Mouse (Mus musculus): ENCODE data around the gene Rabep2. TPM values are rescaled to one million over a fixed set of nuclear protein-coding genes. Genes with fewer than 3 reads are reported as not detected.
A peak's percentile ranks its signal among the peaks of the same experiment; 100 is the strongest.
"Not testable (repeated sequence)": the region's sequence is repeated elsewhere in the genome, so short reads cannot be mapped to it uniquely, and the experiment has no call there.

The Rabep2 gene
- 24.6 and 27.6 TPM in 2 replicates for polyA plus RNA-seq (2014; fragmentation: Nextera tagmentation; extraction: Ambion mirVana)

GRCm38 (mm10) chr7:126428631-126429502, at the start of gene Rabep2:
Rabep2 (plus strand) TSS chr7:126428759.
- H3K36me3 ChIP-seq (ENCODE audit: control insufficient read depth, insufficient read depth, low read length): peaks cover 3% of the 10 kb centered on the region; the same call in 1 of the 2 replicates
- H3K9me3 ChIP-seq (ENCODE audit: control insufficient read depth, low read length): no peaks in the 10 kb centered on the region
- H3K4me3 ChIP-seq (ENCODE audit: low read depth, low read length): peak within 1 kb of the TSS; percentile 69
- WGBS: under 1% methylated on average over 81 of the region's 82 CpGs
- H3K27me3 ChIP-seq (replicated peaks; ENCODE audit: control insufficient read depth, insufficient read depth, low read length): no peaks in the 10 kb centered on the region
- H3K9ac ChIP-seq (ENCODE audit: low read length): peak within 1 kb of the TSS; percentile 84
- DNase-seq (ENCODE audit: low spot score): peak; percentile 100
- H3K4me1 ChIP-seq (replicated peaks; ENCODE audit: control insufficient read depth, insufficient read depth, low read length): peaks cover 12% of the 10 kb centered on the region
- peak within 1 kb of the TSS; percentile 95 for H3K27ac ChIP-seq (ENCODE audit: low read depth)
- peak within 1 kb of the TSS; percentile 71 for H3K4me2 ChIP-seq (ENCODE audit: low read length)
- ATAC-seq (replicated peaks; ENCODE audit: low FRiP score, low TSS enrichment, low read depth): peak; percentile 96

- WGBS: 86% methylated on average over 5 of the region's 5 CpGs
Measured at GRCm38 (mm10) chr7:126383565-126383964, 45.0 kb upstream of the Rabep2 start.

GRCm38 (mm10) chr7:126388185-126388584, 40.4 kb upstream of the Rabep2 start:
- no peak for DNase-seq (ENCODE audit: low spot score)
- Histone ChIP-seq H3K27me3 (replicated peaks; ENCODE audit: control insufficient read depth, insufficient read depth, low read length) (no peaks in the 10 kb centered on the region), H3K9me3 (ENCODE audit: control insufficient read depth, low read length) (no peaks in the 10 kb centered on the region), H3K9ac (ENCODE audit: low read length) (no peak overlapping the region), H3K4me3 (ENCODE audit: low read depth, low read length) (no peak overlapping the region), H3K27ac (ENCODE audit: low read depth) (no peak overlapping the region), H3K36me3 (ENCODE audit: control insufficient read depth, insufficient read depth, low read length) (peaks cover 55% of the 10 kb centered on the region), H3K4me2 (ENCODE audit: low read length) (no peak overlapping the region), H3K4me1 (replicated peaks; ENCODE audit: control insufficient read depth, insufficient read depth, low read length) (no peaks in the 10 kb centered on the region)
- WGBS: 96% methylated on average over 1 of the region's 1 CpGs
- no peak for ATAC-seq (replicated peaks; ENCODE audit: low FRiP score, low TSS enrichment, low read depth)

More at GRCm38 (mm10) chr7:126383565-126383964, 45.0 kb upstream of the Rabep2 start:
- Histone ChIP-seq H3K27ac (ENCODE audit: low read depth) (no peak overlapping the region), H3K36me3 (ENCODE audit: control insufficient read depth, insufficient read depth, low read length) (peaks cover 29% of the 10 kb centered on the region), H3K4me1 (replicated peaks; ENCODE audit: control insufficient read depth, insufficient read depth, low read length) (no peaks in the 10 kb centered on the region), H3K9me3 (ENCODE audit: control insufficient read depth, low read length) (no peaks in the 10 kb centered on the region), H3K4me2 (ENCODE audit: low read length) (no peak overlapping the region), H3K4me3 (ENCODE audit: low read depth, low read length) (no peak overlapping the region), H3K9ac (ENCODE audit: low read length) (no peak overlapping the region), H3K27me3 (replicated peaks; ENCODE audit: control insufficient read depth, insufficient read depth, low read length) (no peaks in the 10 kb centered on the region)
- ATAC-seq (replicated peaks; ENCODE audit: low FRiP score, low TSS enrichment, low read depth) (no peak), DNase-seq (ENCODE audit: low spot score) (no peak)

- not testable (repeated sequence) for H3K27ac ChIP-seq (ENCODE audit: low read depth); H3K4me1 ChIP-seq (replicated peaks; ENCODE audit: control insufficient read depth, insufficient read depth, low read length); H3K27me3 ChIP-seq (replicated peaks; ENCODE audit: control insufficient read depth, insufficient read depth, low read length); H3K9me3 ChIP-seq (ENCODE audit: control insufficient read depth, low read length); H3K4me3 ChIP-seq (ENCODE audit: low read depth, low read length); DNase-seq (ENCODE audit: low spot score); ATAC-seq (replicated peaks; ENCODE audit: low FRiP score, low TSS enrichment, low read depth); H3K9ac ChIP-seq (ENCODE audit: low read length); H3K4me2 ChIP-seq (ENCODE audit: low read length)
- WGBS: 91% methylated on average over 7 of the region's 7 CpGs
- H3K36me3 ChIP-seq (ENCODE audit: control insufficient read depth, insufficient read depth, low read length): peaks cover 36% of the 10 kb centered on the region
Measured at GRCm38 (mm10) chr7:126392086-126392884, 36.3 kb upstream of the Rabep2 start.

- H3K27me3 ChIP-seq (replicated peaks; ENCODE audit: control insufficient read depth, insufficient read depth, low read length): no peaks in the 10 kb centered on the region
- DNase-seq (ENCODE audit: low spot score) (peak; percentile 99), ATAC-seq (replicated peaks; ENCODE audit: low FRiP score, low TSS enrichment, low read depth) (peak; percentile 100)
- H3K9ac ChIP-seq (ENCODE audit: low read length): peak within 1 kb of the TSS; percentile 73
- peak within 1 kb of the TSS; percentile 84 for H3K4me2 ChIP-seq (ENCODE audit: low read length)
- H3K4me3 ChIP-seq (ENCODE audit: low read depth, low read length): peak within 1 kb of the TSS; percentile 94
- H3K36me3 ChIP-seq (ENCODE audit: control insufficient read depth, insufficient read depth, low read length): 0 out of 2 replicates have a peak, but pooled peaks cover 2% of the 10 kb centered on the region
- no peaks in the 10 kb centered on the region for H3K9me3 ChIP-seq (ENCODE audit: control insufficient read depth, low read length)
- H3K4me1 ChIP-seq (replicated peaks; ENCODE audit: control insufficient read depth, insufficient read depth, low read length): no peaks in the 10 kb centered on the region; the same call in 1 of the 2 replicates
- 0 out of 2 replicates have a peak within 1 kb of the TSS, but pooled peaks have one; percentile 43 for H3K27ac ChIP-seq (ENCODE audit: low read depth)
- under 1% methylated on average over 58 of the region's 59 CpGs for WGBS
Measured at GRCm38 (mm10) chr7:126396298-126397119, 32.0 kb upstream of the Rabep2 start, which contains the start of gene Nfatc2ip. Nfatc2ip (minus strand) TSS chr7:126396737.

GRCm38 (mm10) chr7:126397221-126397620, 31.3 kb upstream of the Rabep2 start:
- H3K9ac ChIP-seq (ENCODE audit: low read length): peak overlapping the region; percentile 34; the same call in 1 of the 2 replicates
- no peaks in the 10 kb centered on the region; the same call in 1 of the 2 replicates for H3K4me1 ChIP-seq (replicated peaks; ENCODE audit: control insufficient read depth, insufficient read depth, low read length)
- ATAC-seq (replicated peaks; ENCODE audit: low FRiP score, low TSS enrichment, low read depth) (no peak), DNase-seq (ENCODE audit: low spot score) (no peak)
- no peaks in the 10 kb centered on the region for H3K9me3 ChIP-seq (ENCODE audit: control insufficient read depth, low read length)
- no peak overlapping the region for H3K27ac ChIP-seq (ENCODE audit: low read depth)
- H3K4me2 ChIP-seq (ENCODE audit: low read length): peak overlapping the region; percentile 40
- 59% methylated on average over 6 of the region's 6 CpGs for WGBS
- no peaks in the 10 kb centered on the region for H3K36me3 ChIP-seq (ENCODE audit: control insufficient read depth, insufficient read depth, low read length)
- H3K4me3 ChIP-seq (ENCODE audit: low read depth, low read length): no peak overlapping the region
- H3K27me3 ChIP-seq (replicated peaks; ENCODE audit: control insufficient read depth, insufficient read depth, low read length): no peaks in the 10 kb centered on the region

GRCm38 (mm10) chr7:126397822-126398221, 30.7 kb upstream of the Rabep2 start:
- ATAC-seq (replicated peaks; ENCODE audit: low FRiP score, low TSS enrichment, low read depth) (no peak), DNase-seq (ENCODE audit: low spot score) (no peak)
- H3K4me2 ChIP-seq (ENCODE audit: low read length): no peak overlapping the region
- H3K9me3 ChIP-seq (ENCODE audit: control insufficient read depth, low read length): no peaks in the 10 kb centered on the region
- no peaks in the 10 kb centered on the region for H3K27me3 ChIP-seq (replicated peaks; ENCODE audit: control insufficient read depth, insufficient read depth, low read length)
- H3K4me3 ChIP-seq (ENCODE audit: low read depth, low read length): no peak overlapping the region
- no peak overlapping the region for H3K27ac ChIP-seq (ENCODE audit: low read depth)
- 91% methylated on average over 4 of the region's 4 CpGs for WGBS
- no peak overlapping the region for H3K9ac ChIP-seq (ENCODE audit: low read length)
- no peaks in the 10 kb centered on the region for H3K36me3 ChIP-seq (ENCODE audit: control insufficient read depth, insufficient read depth, low read length)
- H3K4me1 ChIP-seq (replicated peaks; ENCODE audit: control insufficient read depth, insufficient read depth, low read length): no peaks in the 10 kb centered on the region; the same call in 1 of the 2 replicates

- no peak for ATAC-seq (replicated peaks; ENCODE audit: low FRiP score, low TSS enrichment, low read depth)
- Histone ChIP-seq H3K9me3 (ENCODE audit: control insufficient read depth, low read length) (no peaks in the 10 kb centered on the region), H3K4me3 (ENCODE audit: low read depth, low read length) (no peak overlapping the region), H3K9ac (ENCODE audit: low read length) (no peak overlapping the region), H3K27me3 (replicated peaks; ENCODE audit: control insufficient read depth, insufficient read depth, low read length) (no peaks in the 10 kb centered on the region), H3K36me3 (ENCODE audit: control insufficient read depth, insufficient read depth, low read length) (no peaks in the 10 kb centered on the region), H3K4me1 (replicated peaks; ENCODE audit: control insufficient read depth, insufficient read depth, low read length) (no peaks in the 10 kb centered on the region; the same call in 1 of the 2 replicates), H3K27ac (ENCODE audit: low read depth) (no peak overlapping the region), H3K4me2 (ENCODE audit: low read length) (no peak overlapping the region)
- peak; percentile 92 for DNase-seq (ENCODE audit: low spot score)
- WGBS: 14% methylated on average over 5 of the region's 5 CpGs
Measured at GRCm38 (mm10) chr7:126399548-126399947, 29.0 kb upstream of the Rabep2 start.
